ENCODE assay signal across 10 mouse cellular contexts in the genomic region with DNA sequence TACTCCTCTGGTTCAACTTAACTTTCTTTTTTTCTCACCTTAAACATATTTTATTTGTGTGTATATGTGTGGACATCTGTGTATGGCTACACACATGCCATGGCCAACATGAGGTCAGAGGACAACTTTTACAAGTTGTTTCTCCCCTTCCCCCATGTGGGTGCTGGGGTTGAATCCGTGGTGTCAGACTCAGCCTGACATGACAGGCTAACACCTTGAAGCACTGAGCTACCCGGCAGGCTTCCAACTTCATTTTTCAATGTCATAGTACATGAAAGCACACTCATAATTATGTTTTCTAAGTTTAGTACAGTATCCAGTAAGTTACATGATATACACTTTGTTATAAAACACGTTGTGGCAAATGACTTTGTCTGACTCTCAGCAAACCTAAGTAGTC. TPM values are rescaled to one million over a fixed set of nuclear protein-coding genes. Genes with fewer than 3 reads are reported as not detected.
A peak's percentile ranks its signal among the peaks of the same experiment; 100 is the strongest.
DNase-seq lines count a peak whose midpoint lies in the region; ATAC-seq and TF ChIP-seq lines count a peak whose summit lies in the region.
"Had no signal": no experiment of that assay in that cellular context is flagged by ENCODE, and none has a peak within 500 bp of the region (broad histone marks: within the 10 kb centered on the region; RNA-seq: fewer than 3 reads in every experiment).

No protein-coding gene starts in this region.

- no peak overlapping the region for H3K4me3 ChIP-seq in kidney, adult 2 months (ENCODE audit: insufficient read depth, low read depth, low read length)
- H3K4me3 ChIP-seq in brown adipose tissue, adult 24 weeks (ENCODE audit: insufficient read depth, low read depth, low read length) = no peak overlapping the region
- no peak overlapping the region for H3K4me3 ChIP-seq in embryonic facial prominence, embryonic 13.5 days
- H3K4me3 ChIP-seq in liver, embryonic 12.5 days = no peak overlapping the region
- H3K4me3 ChIP-seq: midbrain, embryonic 10.5 days had no signal

- no peak for ATAC-seq in embryonic facial prominence, embryonic 13.5 days (ENCODE audit: insufficient number of reproducible peaks, insufficient read depth, low FRiP score, low TSS enrichment, low read depth)
- no peak for ATAC-seq in liver, embryonic 12.5 days
- ATAC-seq: inflammation-experienced regulatory T-cells, adult 6 months had no signal

- DNase-seq in kidney, adult 2 months = no peak
- no peak for DNase-seq in kidney, postnatal 25 days
- no peak for DNase-seq in thymus, postnatal 25 days
- no peak for DNase-seq in right cerebral cortex, adult 18-20 months

- peak overlapping the region; percentile 51; the same call in 1 of the 2 replicates for H3K9ac ChIP-seq in embryonic facial prominence, embryonic 13.5 days
- peak overlapping the region; percentile 66; the same call in 1 of the 2 replicates for H3K9ac ChIP-seq in liver, embryonic 12.5 days

- H3K27me3 ChIP-seq in kidney, adult 2 months (replicated peaks; ENCODE audit: control insufficient read depth, insufficient read depth, low read length) = no peaks in the 10 kb centered on the region
- H3K27me3 ChIP-seq in embryonic facial prominence, embryonic 13.5 days = no peaks in the 10 kb centered on the region
- H3K27me3 ChIP-seq in liver, embryonic 12.5 days (replicated peaks) = no peaks in the 10 kb centered on the region

- no peak for TF ChIP-seq POLR2A in kidney, adult 2 months (IDR thresholded peaks at IDR 0.05; ENCODE audit: low read depth, low read length)

- H3K27ac ChIP-seq in kidney, adult 2 months (ENCODE audit: insufficient read depth, low read depth, low read length) = peak overlapping the region; percentile 97
- peak overlapping the region; percentile 97 for H3K27ac ChIP-seq in brown adipose tissue, adult 24 weeks (replicated peaks; ENCODE audit: low read depth, low read length)
- H3K27ac ChIP-seq in embryonic facial prominence, embryonic 13.5 days = peak overlapping the region; percentile 58
- peak overlapping the region; percentile 87 for H3K27ac ChIP-seq in liver, embryonic 12.5 days
- H3K27ac ChIP-seq: midbrain, embryonic 10.5 days had no signal

- H3K4me2 ChIP-seq in embryonic facial prominence, embryonic 13.5 days = no peak overlapping the region
- peak overlapping the region; percentile 66; the same call in 1 of the 2 replicates for H3K4me2 ChIP-seq in liver, embryonic 12.5 days

- H3K9me3 ChIP-seq in embryonic facial prominence, embryonic 13.5 days = no peaks in the 10 kb centered on the region
- H3K9me3 ChIP-seq in liver, embryonic 12.5 days (replicated peaks) = no peaks in the 10 kb centered on the region
- H3K9me3 ChIP-seq: G1E; midbrain, embryonic 10.5 days had no signal

- TF ChIP-seq CTCF in kidney, adult 2 months (conservative IDR thresholded peaks at IDR 0.05; ENCODE audit: insufficient read depth, insufficient read length, low read depth, low read length) = no peak

- WGBS in kidney, adult 2 months = 55% methylated on average over 3 of the region's 3 CpGs
- WGBS in embryonic facial prominence, embryonic 13.5 days = 80% methylated on average over 3 of the region's 3 CpGs
- WGBS in liver, embryonic 12.5 days (ENCODE audit: insufficient replicate concordance) = 49% methylated on average over 3 of the region's 3 CpGs

- peaks cover 31% of the 10 kb centered on the region for H3K4me1 ChIP-seq in kidney, adult 2 months (ENCODE audit: control insufficient read depth, insufficient read depth, low read length)
- peaks cover 55% of the 10 kb centered on the region for H3K4me1 ChIP-seq in brown adipose tissue, adult 24 weeks (ENCODE audit: control insufficient read depth, insufficient read depth, insufficient read length, low read length)
- H3K4me1 ChIP-seq in embryonic facial prominence, embryonic 13.5 days = peaks cover 46% of the 10 kb centered on the region
- H3K4me1 ChIP-seq in liver, embryonic 12.5 days = peaks cover 95% of the 10 kb centered on the region

- H3K36me3 ChIP-seq in kidney, adult 2 months (ENCODE audit: control insufficient read depth, insufficient read depth, low read length) = no peaks in the 10 kb centered on the region
- H3K36me3 ChIP-seq in embryonic facial prominence, embryonic 13.5 days = no peaks in the 10 kb centered on the region
- H3K36me3 ChIP-seq in liver, embryonic 12.5 days = peaks cover 28% of the 10 kb centered on the region

RNA-seq across cellular contexts. Expression of gene Sp2, which starts 12.4 kb away (rescaled TPM):
- 11.9 and 13.3 TPM in 2 replicates for polyA plus RNA-seq in kidney, adult 2 months (2012; rRNA removed)
- polyA plus RNA-seq in brown adipose tissue, adult 24 weeks (2012; ENCODE audit: insufficient read depth, insufficient read length, missing spikeins) = 11.8 and 13.1 TPM in 2 replicates
- polyA plus RNA-seq in embryonic facial prominence, embryonic 13.5 days (2015; fragmentation: Nextera tagmentation; extraction: Ambion mirVana) = 15.9 and 18.0 TPM in 2 replicates
- 15.5 and 18.5 TPM in 2 replicates for polyA plus RNA-seq in liver, embryonic 12.5 days (2016; fragmentation: Nextera tagmentation; extraction: Ambion mirVana)

RNA-seq across cellular contexts. Expression of gene Pnpo, which starts 26.6 kb away (rescaled TPM):
- polyA plus RNA-seq in kidney, adult 2 months (2012; rRNA removed) = 73.0 and 77.1 TPM in 2 replicates
- 19.8 and 25.7 TPM in 2 replicates for polyA plus RNA-seq in brown adipose tissue, adult 24 weeks (2012; ENCODE audit: insufficient read depth, insufficient read length, missing spikeins)
- polyA plus RNA-seq in embryonic facial prominence, embryonic 13.5 days (2015; fragmentation: Nextera tagmentation; extraction: Ambion mirVana) = 19.9 and 27.9 TPM in 2 replicates
- polyA plus RNA-seq in liver, embryonic 12.5 days (2016; fragmentation: Nextera tagmentation; extraction: Ambion mirVana) = 528 and 553 TPM in 2 replicates

RNA-seq across cellular contexts. Expression of gene Prr15l, which starts 42.4 kb away (rescaled TPM):
- 114 and 119 TPM in 2 replicates for polyA plus RNA-seq in kidney, adult 2 months (2012; rRNA removed)
- not detected in 2 replicates for polyA plus RNA-seq in brown adipose tissue, adult 24 weeks (2012; ENCODE audit: insufficient read depth, insufficient read length, missing spikeins)
- polyA plus RNA-seq in embryonic facial prominence, embryonic 13.5 days (2015; fragmentation: Nextera tagmentation; extraction: Ambion mirVana) = 2.4 and 3.4 TPM in 2 replicates
- 2.4 and 3.2 TPM in 2 replicates for polyA plus RNA-seq in liver, embryonic 12.5 days (2016; fragmentation: Nextera tagmentation; extraction: Ambion mirVana)

RNA-seq across cellular contexts. Expression of gene Sp6, which starts 42.9 kb away (rescaled TPM):
- 0.91 and 0.95 TPM in 2 replicates for polyA plus RNA-seq in kidney, adult 2 months (2012; rRNA removed)
- not detected in 2 replicates for polyA plus RNA-seq in brown adipose tissue, adult 24 weeks (2012; ENCODE audit: insufficient read depth, insufficient read length, missing spikeins)
- 2.1 and 3.3 TPM in 2 replicates for polyA plus RNA-seq in embryonic facial prominence, embryonic 13.5 days (2015; fragmentation: Nextera tagmentation; extraction: Ambion mirVana)
- polyA plus RNA-seq in liver, embryonic 12.5 days (2016; fragmentation: Nextera tagmentation; extraction: Ambion mirVana) = 0.15 and 0.19 TPM in 2 replicates
- polyA plus RNA-seq: G1E had no signal

RNA-seq across cellular contexts. Expression of gene Cdk5rap3, which starts 54.0 kb away (rescaled TPM):
- polyA plus RNA-seq in kidney, adult 2 months (2012; rRNA removed) = 35.6 and 37.2 TPM in 2 replicates
- 19.5 and 27.2 TPM in 2 replicates for polyA plus RNA-seq in brown adipose tissue, adult 24 weeks (2012; ENCODE audit: insufficient read depth, insufficient read length, missing spikeins)
- 89.4 and 94.8 TPM in 2 replicates for polyA plus RNA-seq in embryonic facial prominence, embryonic 13.5 days (2015; fragmentation: Nextera tagmentation; extraction: Ambion mirVana)
- 49.0 and 51.6 TPM in 2 replicates for polyA plus RNA-seq in liver, embryonic 12.5 days (2016; fragmentation: Nextera tagmentation; extraction: Ambion mirVana)

Comparison
In these comparisons a context has a peak if more than half of its experiments do, and no peak if none do; other contexts are left out.
1. RNA of gene Prr15l, which starts 42.4 kb away (polyA plus RNA-seq): 114 to 119 TPM in kidney, adult 2 months; 2.4 to 3.2 TPM in liver, embryonic 12.5 days, 2.4 to 3.4 TPM in embryonic facial prominence, embryonic 13.5 days and not detected in brown adipose tissue, adult 24 weeks; every median in the first group is over 10 times any median in the second.
2. Peak in every context shown above with its lines, with median percentiles within 50 percentile points of each other: H3K27ac ChIP-seq.